Mouse (Mus musculus) intestine, postnatal 0 days (tissue): ENCODE results near the gene Polrmt. TPM values are rescaled to one million over a fixed set of nuclear protein-coding genes. Genes with fewer than 3 reads are reported as not detected.

Experiments
- ATAC-seq: fragments of 200-750 bp; cut with Nextera tagmentation; 2 replicates; pipeline ENCODE4 v1.8.0; 2017; ENCODE audit warnings: mild to moderate bottlenecking, moderate TSS enrichment, moderate library complexity
- H3K27ac ChIP-seq: fragments of 300-500 bp; sonication (generic); 2 replicates; pipeline ENCODE4 v1.5.1; 2014; ENCODE audit warnings: mild to moderate bottlenecking, low read depth, low read length, moderate library complexity
- H3K27me3 ChIP-seq: fragments of 300-500 bp; sonication (generic); replicated peaks from 2 replicates; pipeline ENCODE4 v1.6.1; 2014; ENCODE audit warnings: low read length, mixed read lengths; ENCODE audit not compliant: control insufficient read depth, insufficient read depth
- H3K36me3 ChIP-seq: fragments of 300-500 bp; sonication (generic); 2 replicates; pipeline ENCODE4 v1.6.1; 2014; ENCODE audit warnings: mild to moderate bottlenecking, moderate library complexity; ENCODE audit not compliant: control insufficient read depth, insufficient read depth
- H3K4me1 ChIP-seq: fragments of 300-500 bp; sonication (generic); replicated peaks from 2 replicates; pipeline ENCODE4 v1.6.1; 2014; ENCODE audit warnings: antibody characterized with exemption, low read length, mixed read lengths; ENCODE audit not compliant: control insufficient read depth, insufficient read depth
- H3K4me2 ChIP-seq: fragments of 300-500 bp; sonication (generic); replicated peaks from 2 replicates; pipeline ENCODE4 v1.6.1; 2014; ENCODE audit warnings: low read depth, mild to moderate bottlenecking, moderate library complexity
- H3K4me3 ChIP-seq: fragments of 300-500 bp; sonication (generic); 2 replicates; pipeline ENCODE4 v1.5.1; 2014; ENCODE audit warnings: low read depth, low read length
- H3K9ac ChIP-seq: fragments of 300-500 bp; sonication (generic); 2 replicates; pipeline ENCODE4 v1.6.1; 2014; ENCODE audit warnings: mild to moderate bottlenecking, low read depth, low read length
- H3K9me3 ChIP-seq: fragments of 300-500 bp; sonication (generic); 2 replicates; pipeline ENCODE4 v1.6.1; 2016; ENCODE audit warnings: mixed run types; ENCODE audit not compliant: control insufficient read depth
- CTCF ChIP-seq: sonication (generic); IDR thresholded peaks from 2 replicates; pipeline ENCODE4 v1.5.1; 2016; ENCODE audit warnings: low read depth, mild to moderate bottlenecking, control low read depth, antibody characterized with exemption, moderate library complexity
- WGBS: fragments of 180-500 bp; shearing (Covaris S2); extraction: QIAGEN DNeasy Blood & Tissue Kit; methylation state at CpG from one replicate; pipeline ENCODE4 v1.1.7; 2014; 5-methylcytosine and 5-hydroxymethylcytosine counted together
- polyA plus RNA-seq: library from polyadenylated mRNA; unstranded; fragments of >200 nt; fragmentation: Nextera tagmentation; extraction: Ambion mirVana; gene quantifications from 2 replicates; pipeline ENCODE4 v1.2.1, GENCODE M21; 2015

Polrmt gene
- polyA plus RNA-seq, 1 experiment from 2014 or later: 18.7 TPM

GRCm38 (mm10) chr10:79686219-79686618 is 60.2 kb downstream of the Polrmt start:
- Histone ChIP-seq H3K27me3 (no peaks in the 10 kb centered on the region), H3K9me3 (no peaks in the 10 kb centered on the region), H3K9ac (no peak overlapping the region), H3K36me3 (peaks cover 50% of the 10 kb centered on the region), H3K4me1 (no peaks in the 10 kb centered on the region; the same call in 1 of the 2 replicates), H3K4me3 (no peak overlapping the region), H3K27ac (no peak overlapping the region), H3K4me2 (no peak overlapping the region)
- no peak for TF ChIP-seq CTCF
- no peak for ATAC-seq
- WGBS: 87% methylated on average over 2 of the region's 2 CpGs

Other genes starting within 250 kb of the Polrmt start
- gene Plpp2, start 212.8 kb downstream of the Polrmt start, polyA plus RNA-seq: 141 TPM in 2 replicates
- 15.6 and 16.2 TPM in 2 replicates for gene Mier2, start 191.4 kb downstream of the Polrmt start, polyA plus RNA-seq
- not detected in 2 replicates for gene Theg, start 159.2 kb downstream of the Polrmt start, polyA plus RNA-seq
- 0.05 TPM in 2 replicates for gene C2cd4c, start 132.6 kb downstream of the Polrmt start, polyA plus RNA-seq
- gene Shc2, start 108.7 kb downstream of the Polrmt start, polyA plus RNA-seq: 1.9 and 2.2 TPM in 2 replicates
- not detected in 2 replicates for gene Odf3l2, start 100.8 kb downstream of the Polrmt start, polyA plus RNA-seq
- gene Madcam1, start 82.0 kb downstream of the Polrmt start, polyA plus RNA-seq: 15.6 and 16.9 TPM in 2 replicates
- 47.6 and 48.5 TPM in 2 replicates for gene Tpgs1, start 77.2 kb downstream of the Polrmt start, polyA plus RNA-seq
- 88.0 and 89.6 TPM in 2 replicates for gene Cdc34, start 64.4 kb downstream of the Polrmt start, polyA plus RNA-seq
- 0.16 and 0.26 TPM in 2 replicates for gene Gzmm, start 57.6 kb downstream of the Polrmt start, polyA plus RNA-seq
- gene Bsg, start 42.1 kb downstream of the Polrmt start, polyA plus RNA-seq: 888 and 937 TPM in 2 replicates
- gene Hcn2, start 29.9 kb downstream of the Polrmt start, polyA plus RNA-seq: 0.38 and 0.43 TPM in 2 replicates
- 0.13 TPM in 1 of 2 replicates, not detected in the other for gene Fgf22, start 8.5 kb upstream of the Polrmt start, polyA plus RNA-seq
- 41.2 and 43.5 TPM in 2 replicates for gene Rnf126, start 20.4 kb upstream of the Polrmt start, polyA plus RNA-seq
- gene Fstl3, start 30.7 kb upstream of the Polrmt start, polyA plus RNA-seq: 7.3 and 8.9 TPM in 2 replicates
- gene Prss57, start 44.4 kb upstream of the Polrmt start, polyA plus RNA-seq: 0.07 TPM in 1 of 2 replicates, not detected in the other
- 19.9 and 21.1 TPM in 2 replicates for gene Palm, start 47.0 kb upstream of the Polrmt start, polyA plus RNA-seq
- 254 and 255 TPM in 2 replicates for gene Misp, start 74.4 kb upstream of the Polrmt start, polyA plus RNA-seq
- 86.9 and 92.2 TPM in 2 replicates for gene Ptbp1, start 107.8 kb upstream of the Polrmt start, polyA plus RNA-seq
- gene Prtn3, start 127.9 kb upstream of the Polrmt start, polyA plus RNA-seq: 1.1 TPM in 2 replicates
- gene Plppr3, start 128.1 kb upstream of the Polrmt start, polyA plus RNA-seq: 6.2 and 7.2 TPM in 2 replicates
- not detected in 2 replicates for gene Elane, start 139.7 kb upstream of the Polrmt start, polyA plus RNA-seq
- not detected in 2 replicates for gene Cfd, start 144.3 kb upstream of the Polrmt start, polyA plus RNA-seq
- 17.0 and 17.8 TPM in 2 replicates for gene Med16, start 162.3 kb upstream of the Polrmt start, polyA plus RNA-seq
- gene Gm26602, start 164.3 kb upstream of the Polrmt start, polyA plus RNA-seq: 2.9 and 17.9 TPM in 2 replicates
- 0.21 and 0.47 TPM in 2 replicates for gene Kiss1r, start 170.4 kb upstream of the Polrmt start, polyA plus RNA-seq
- gene R3hdm4, start 174.6 kb upstream of the Polrmt start, polyA plus RNA-seq: 62.0 and 62.8 TPM in 2 replicates
- gene Arid3a, start 180.5 kb upstream of the Polrmt start, polyA plus RNA-seq: 8.7 and 13.2 TPM in 2 replicates
- gene Wdr18, start 213.6 kb upstream of the Polrmt start, polyA plus RNA-seq: 41.9 and 44.0 TPM in 2 replicates
- 0.08 and 0.17 TPM in 2 replicates for gene Grin3b, start 224.1 kb upstream of the Polrmt start, polyA plus RNA-seq
- gene Tmem259, start 237.7 kb upstream of the Polrmt start, polyA plus RNA-seq: 24.7 and 25.3 TPM in 2 replicates
- 109 and 117 TPM in 2 replicates for gene Cnn2, start 242.0 kb upstream of the Polrmt start, polyA plus RNA-seq
- 2.2 and 2.5 TPM in 2 replicates for gene Abca7, start 249.9 kb upstream of the Polrmt start, polyA plus RNA-seq